Mouse (Mus musculus): ENCODE measurements around the gene Dlg4. TPM values are rescaled to one million over a fixed set of nuclear protein-coding genes. Genes with fewer than 3 reads are reported as not detected.

Gene Dlg4
- total and polyA plus RNA-seq, 2 experiments = 0.37 to 1.3 TPM

DNA sequence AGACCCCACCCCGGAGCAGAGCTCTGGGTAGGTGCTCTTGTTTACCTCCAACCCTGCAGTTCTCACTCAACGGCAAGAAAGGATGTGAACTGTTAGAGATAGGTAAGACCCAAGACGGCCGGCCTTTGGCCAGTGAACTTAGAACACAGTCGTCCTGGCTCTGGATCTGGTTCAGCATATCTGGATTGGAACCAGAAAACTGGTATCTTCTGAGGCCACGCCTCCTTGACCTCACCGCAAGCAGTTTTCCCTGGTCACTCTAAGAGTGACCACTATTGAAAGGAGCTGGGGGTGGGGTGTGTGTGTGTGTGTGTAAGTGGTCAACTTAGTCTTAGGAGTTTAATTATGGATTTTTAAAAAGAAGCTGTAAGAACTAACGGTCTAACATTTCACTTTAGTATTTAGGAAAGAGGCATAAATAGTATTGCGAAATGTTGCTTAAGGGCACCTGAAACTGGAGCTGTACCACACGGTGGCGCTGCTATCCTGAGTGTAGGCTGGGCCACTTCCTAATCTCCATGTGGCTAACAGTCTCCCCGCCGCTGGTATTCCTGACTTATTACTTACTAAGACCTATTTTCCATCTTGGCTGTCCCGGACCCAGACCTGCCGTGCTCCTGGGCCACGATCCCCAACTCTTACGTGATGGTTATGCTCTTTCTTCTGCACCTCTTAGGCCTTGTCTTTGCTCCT, 57.8 kb downstream of the Dlg4 start:
- H3K27ac ChIP-seq (replicated peaks; ENCODE audit: insufficient read depth, low read depth, low read length) = peak overlapping the region; percentile 68
- no peaks in the 10 kb centered on the region for H3K36me3 ChIP-seq (ENCODE audit: control insufficient read depth, insufficient read depth, low read length)
- TF ChIP-seq POLR2A (IDR thresholded peaks at IDR 0.05; ENCODE audit: extremely low read depth, insufficient read depth, low read length) (no peak), CTCF (IDR thresholded peaks at IDR 0.05; ENCODE audit: low read depth, low read length) (peak; percentile 92)
- 0 out of 2 replicates have a peak overlapping the region, but pooled peaks have one; percentile 25 for H3K4me3 ChIP-seq (ENCODE audit: insufficient read depth, low read depth, low read length)
- H3K4me1 ChIP-seq (ENCODE audit: control insufficient read depth, insufficient read depth, low read length) = peaks cover 13% of the 10 kb centered on the region
- 12% methylated on average over 17 of the region's 17 CpGs for WGBS
- DNase-seq (ENCODE audit: extremely low read depth, low read depth, low spot score) = peak; percentile 93
- H3K27me3 ChIP-seq (ENCODE audit: control insufficient read depth, insufficient read depth, low read length) = no peaks in the 10 kb centered on the region
- H3K79me2 ChIP-seq (ENCODE audit: control insufficient read depth, insufficient read depth, low read length) = no peaks in the 10 kb centered on the region
- H3K9ac ChIP-seq (ENCODE audit: low read depth, low read length) = peak overlapping the region; percentile 53

DNA sequence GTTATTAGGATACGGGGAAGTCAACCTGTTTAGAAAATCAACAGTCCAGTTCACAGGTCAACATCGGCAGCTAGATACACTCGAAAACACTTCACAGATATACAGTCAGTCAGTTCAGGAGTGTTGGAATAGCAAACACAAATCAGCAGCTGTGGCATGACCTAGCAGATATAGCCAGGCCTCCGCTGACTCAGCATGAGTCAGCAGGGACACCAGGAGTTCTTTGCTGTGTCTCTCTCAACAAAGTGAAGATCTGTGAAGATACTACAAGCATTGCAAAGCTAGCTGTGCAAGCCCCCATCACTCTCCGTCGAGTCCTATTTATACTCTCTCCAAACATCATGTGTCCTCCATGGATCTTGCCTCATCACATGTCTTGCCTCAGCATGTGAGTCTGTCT, 58.8 kb downstream of the Dlg4 start:
- Histone ChIP-seq H3K27me3 (ENCODE audit: control insufficient read depth, insufficient read depth, low read length) (no peaks in the 10 kb centered on the region), H3K79me2 (ENCODE audit: control insufficient read depth, insufficient read depth, low read length) (no peaks in the 10 kb centered on the region), H3K4me3 (ENCODE audit: insufficient read depth, low read depth, low read length) (no peak overlapping the region), H3K36me3 (ENCODE audit: control insufficient read depth, insufficient read depth, low read length) (no peaks in the 10 kb centered on the region), H3K4me1 (ENCODE audit: control insufficient read depth, insufficient read depth, low read length) (peaks cover 16% of the 10 kb centered on the region), H3K27ac (replicated peaks; ENCODE audit: insufficient read depth, low read depth, low read length) (peak overlapping the region; percentile 68), H3K9ac (ENCODE audit: low read depth, low read length) (no peak overlapping the region)
- WGBS = 22% methylated on average over 6 of the region's 6 CpGs
- DNase-seq (ENCODE audit: extremely low read depth, low read depth, low spot score) = peak; percentile 90
- TF ChIP-seq POLR2A (IDR thresholded peaks at IDR 0.05; ENCODE audit: extremely low read depth, insufficient read depth, low read length) = no peak
- TF ChIP-seq CTCF (IDR thresholded peaks at IDR 0.05; ENCODE audit: low read depth, low read length) = no peak

DNA sequence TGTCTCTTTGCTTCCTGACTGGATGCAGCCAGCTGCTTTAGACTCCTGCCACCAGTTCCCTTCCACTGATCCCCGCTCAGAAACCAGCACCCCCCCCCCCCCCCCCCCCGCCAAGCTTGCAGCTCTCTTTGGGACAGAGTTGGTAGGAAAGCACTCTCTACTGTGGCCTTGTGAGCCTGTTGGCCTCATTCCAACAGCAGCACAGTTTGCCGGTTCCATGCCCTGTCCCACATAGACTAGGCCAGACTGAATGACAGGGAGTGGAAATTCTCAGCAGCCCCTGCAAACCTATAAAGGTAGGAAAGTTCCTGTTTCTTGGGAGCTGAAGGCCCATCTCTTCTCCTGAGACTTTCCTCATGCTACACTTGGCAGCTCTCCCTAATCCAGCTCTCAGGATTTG, 60.7 kb downstream of the Dlg4 start:
- peaks cover 17% of the 10 kb centered on the region for H3K4me1 ChIP-seq (ENCODE audit: control insufficient read depth, insufficient read depth, low read length)
- WGBS = 18% methylated on average over 3 of the region's 3 CpGs
- no peaks in the 10 kb centered on the region for H3K36me3 ChIP-seq (ENCODE audit: control insufficient read depth, insufficient read depth, low read length)
- H3K27me3 ChIP-seq (ENCODE audit: control insufficient read depth, insufficient read depth, low read length) = no peaks in the 10 kb centered on the region
- DNase-seq (ENCODE audit: extremely low read depth, low read depth, low spot score) = peak; percentile 57
- no peak overlapping the region for H3K9ac ChIP-seq (ENCODE audit: low read depth, low read length)
- TF ChIP-seq POLR2A (IDR thresholded peaks at IDR 0.05; ENCODE audit: extremely low read depth, insufficient read depth, low read length) (no peak), CTCF (IDR thresholded peaks at IDR 0.05; ENCODE audit: low read depth, low read length) (no peak)
- H3K27ac ChIP-seq (replicated peaks; ENCODE audit: insufficient read depth, low read depth, low read length) = no peak overlapping the region
- no peaks in the 10 kb centered on the region for H3K79me2 ChIP-seq (ENCODE audit: control insufficient read depth, insufficient read depth, low read length)
- H3K4me3 ChIP-seq (ENCODE audit: insufficient read depth, low read depth, low read length) = no peak overlapping the region

DNA sequence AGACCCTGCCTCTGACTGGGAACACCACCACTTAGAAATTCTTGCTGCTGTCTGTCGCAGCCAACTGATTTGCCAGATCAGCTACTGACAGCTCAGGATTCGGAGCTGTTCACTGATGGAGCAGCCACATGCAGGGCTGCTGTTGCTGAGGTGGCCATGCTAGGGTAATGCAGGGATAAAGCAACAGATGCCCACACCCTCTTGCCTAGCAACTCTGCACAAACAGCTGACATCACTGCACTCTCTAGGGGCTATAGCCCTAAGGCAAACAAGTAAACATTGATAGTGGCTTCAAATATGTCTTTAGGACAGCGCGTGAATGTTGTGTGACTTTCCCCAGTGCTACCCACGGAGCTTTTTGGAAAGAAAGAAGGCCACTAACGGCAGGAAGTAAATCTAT, 62.4 kb downstream of the Dlg4 start:
- no peak overlapping the region for H3K4me3 ChIP-seq (ENCODE audit: insufficient read depth, low read depth, low read length)
- H3K36me3 ChIP-seq (ENCODE audit: control insufficient read depth, insufficient read depth, low read length) = no peaks in the 10 kb centered on the region
- DNase-seq (ENCODE audit: extremely low read depth, low read depth, low spot score) = no peak
- TF ChIP-seq CTCF (IDR thresholded peaks at IDR 0.05; ENCODE audit: low read depth, low read length) (no peak), POLR2A (IDR thresholded peaks at IDR 0.05; ENCODE audit: extremely low read depth, insufficient read depth, low read length) (no peak)
- H3K27ac ChIP-seq (replicated peaks; ENCODE audit: insufficient read depth, low read depth, low read length) = no peak overlapping the region
- H3K4me1 ChIP-seq (ENCODE audit: control insufficient read depth, insufficient read depth, low read length) = peaks cover 21% of the 10 kb centered on the region
- 56% methylated on average over 6 of the region's 6 CpGs for WGBS
- no peak overlapping the region for H3K9ac ChIP-seq (ENCODE audit: low read depth, low read length)
- H3K79me2 ChIP-seq (ENCODE audit: control insufficient read depth, insufficient read depth, low read length) = no peaks in the 10 kb centered on the region
- H3K27me3 ChIP-seq (ENCODE audit: control insufficient read depth, insufficient read depth, low read length) = no peaks in the 10 kb centered on the region

DNA sequence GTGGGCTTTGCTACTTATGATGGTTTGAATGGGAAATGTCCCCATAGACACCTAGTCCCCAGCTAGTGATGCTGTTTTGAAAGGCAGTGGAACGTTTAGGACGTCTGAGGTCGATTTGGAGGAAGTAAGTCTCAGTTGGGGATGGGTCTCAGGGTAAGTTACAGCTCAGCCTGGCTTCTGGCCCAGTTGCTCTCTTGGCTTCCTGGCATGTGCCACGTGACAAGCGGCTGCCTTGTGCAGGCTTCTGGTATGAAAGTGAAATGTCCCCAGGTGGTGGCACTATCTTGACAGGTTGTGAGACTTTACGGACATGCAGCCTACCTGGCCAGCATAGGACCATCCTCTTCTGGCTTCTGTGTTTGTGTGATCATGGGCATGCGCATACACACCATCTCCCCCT, 63.2 kb downstream of the Dlg4 start:
- TF ChIP-seq POLR2A (IDR thresholded peaks at IDR 0.05; ENCODE audit: extremely low read depth, insufficient read depth, low read length) = no peak
- peak; percentile 52 for TF ChIP-seq CTCF (IDR thresholded peaks at IDR 0.05; ENCODE audit: low read depth, low read length)
- 21% methylated on average over 7 of the region's 7 CpGs for WGBS
- Histone ChIP-seq H3K27me3 (ENCODE audit: control insufficient read depth, insufficient read depth, low read length) (no peaks in the 10 kb centered on the region), H3K4me3 (ENCODE audit: insufficient read depth, low read depth, low read length) (no peak overlapping the region), H3K36me3 (ENCODE audit: control insufficient read depth, insufficient read depth, low read length) (no peaks in the 10 kb centered on the region), H3K27ac (replicated peaks; ENCODE audit: insufficient read depth, low read depth, low read length) (no peak overlapping the region), H3K4me1 (ENCODE audit: control insufficient read depth, insufficient read depth, low read length) (peaks cover 20% of the 10 kb centered on the region), H3K9ac (ENCODE audit: low read depth, low read length) (no peak overlapping the region), H3K79me2 (ENCODE audit: control insufficient read depth, insufficient read depth, low read length) (no peaks in the 10 kb centered on the region)
- DNase-seq (ENCODE audit: extremely low read depth, low read depth, low spot score) = peak; percentile 77

Measured in liver, adult 2 months (tissue).